Mouse (Mus musculus) G1E (cell line): ENCODE data around the gene Hnrnpll.
"Not testable (repeated sequence)": the region's sequence is repeated elsewhere in the genome, so short reads cannot be mapped to it uniquely, and the experiment has no call there.

Experiments used
- CTCF ChIP-seq: IDR thresholded peaks from 2 replicates; pipeline ENCODE4 v1.5.1; 2012; ENCODE audit warnings: low read depth, low read length, inconsistent platforms, mixed read lengths
- POLR2AphosphoS5 ChIP-seq: IDR thresholded peaks from 2 replicates; pipeline ENCODE4 v1.6.1; 2012; ENCODE audit warnings: low read depth, low read length, inconsistent platforms; ENCODE audit not compliant: insufficient replicate concordance

DNA sequence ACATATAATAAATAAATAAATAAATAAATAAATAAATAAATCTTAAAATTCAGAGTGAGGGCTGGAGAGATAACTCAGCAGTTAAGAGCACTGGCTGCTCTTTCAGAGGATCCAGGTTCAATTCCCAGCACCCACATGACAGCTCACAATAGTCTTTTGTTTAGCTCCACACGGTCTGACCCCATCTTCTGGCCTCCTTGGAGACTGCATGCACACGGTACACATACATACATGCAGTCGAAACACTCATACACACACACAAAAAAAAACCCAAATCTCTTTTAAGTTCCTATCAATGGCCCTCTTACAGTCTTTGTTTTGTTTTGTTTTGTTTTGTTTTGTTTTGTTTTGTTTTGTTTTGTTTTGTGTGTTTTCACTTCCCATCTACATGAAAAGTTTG is 58.3 kb downstream of the Hnrnpll start:
- TF ChIP-seq CTCF, POLR2AphosphoS5: not testable (repeated sequence)
